23 mouse cellular contexts compared by ENCODE assay signal in genomic region chr4:100853426-100853825, GRCm38 (mm10).
DNase-seq lines count a peak whose midpoint lies in the region; ATAC-seq lines count a peak whose summit lies in the region.
"Had no signal": no experiment of that assay in that cellular context is flagged by ENCODE, and none has a peak within 500 bp of the region (broad histone marks: within the 10 kb centered on the region; RNA-seq: fewer than 3 reads in every experiment).

No protein-coding gene starts in this region.

- no peak for ATAC-seq in forebrain, embryonic 14.5 days
- ATAC-seq in forebrain, embryonic 16.5 days: no peak
- no peak for ATAC-seq in midbrain, embryonic 12.5 days (ENCODE audit: low FRiP score, low read depth)
- no peak for ATAC-seq in midbrain, embryonic 14.5 days (ENCODE audit: low FRiP score, low TSS enrichment)
- ATAC-seq in limb, embryonic 13.5 days (ENCODE audit: low FRiP score, low read depth): no peak
- ATAC-seq: forebrain, postnatal 0 days; intestine, embryonic 16.5 days; liver, embryonic 12.5 days; liver, postnatal 0 days had no signal

- no peaks in the 10 kb centered on the region for H3K27me3 ChIP-seq in forebrain, embryonic 14.5 days (replicated peaks; ENCODE audit: control insufficient read depth, insufficient read depth, low read length)
- H3K27me3 ChIP-seq in forebrain, embryonic 16.5 days (replicated peaks; ENCODE audit: control insufficient read depth, insufficient read depth, low read length): no peaks in the 10 kb centered on the region
- H3K27me3 ChIP-seq in midbrain, embryonic 12.5 days: no peaks in the 10 kb centered on the region
- H3K27me3 ChIP-seq in midbrain, embryonic 14.5 days (ENCODE audit: control insufficient read depth, insufficient read depth, low read length): no peaks in the 10 kb centered on the region
- H3K27me3 ChIP-seq in limb, embryonic 13.5 days: no peaks in the 10 kb centered on the region
- H3K27me3 ChIP-seq: heart, embryonic 15.5 days; liver, embryonic 12.5 days; neural tube, embryonic 13.5 days had no signal

- DNase-seq in forebrain, embryonic 14.5 days (ENCODE audit: low spot score): peak; percentile 52
- no peak for DNase-seq in midbrain, embryonic 14.5 days
- no peak for DNase-seq in spleen, adult 12 weeks (ENCODE audit: low spot score)
- DNase-seq: adrenal gland, adult 2 months; adrenal gland, postnatal 36 days; B cell, adult 2 months; cerebellum, adult 8-10 months; forebrain, postnatal 0 days; kidney, adult 8-10 months; kidney, postnatal 4 days; liver, postnatal 0 days; lung, postnatal 36 days; right cerebral cortex, postnatal 4 days; thymus, postnatal 4 days had no signal

- H3K4me3 ChIP-seq in forebrain, embryonic 14.5 days (ENCODE audit: low read depth, low read length): no peak overlapping the region
- H3K4me3 ChIP-seq in forebrain, embryonic 16.5 days (replicated peaks; ENCODE audit: low read length): no peak overlapping the region
- H3K4me3 ChIP-seq in midbrain, embryonic 12.5 days: no peak overlapping the region
- H3K4me3 ChIP-seq in midbrain, embryonic 14.5 days (replicated peaks; ENCODE audit: low read depth, low read length): no peak overlapping the region
- no peak overlapping the region for H3K4me3 ChIP-seq in limb, embryonic 13.5 days
- H3K4me3 ChIP-seq: heart, embryonic 15.5 days; liver, embryonic 12.5 days; neural tube, embryonic 13.5 days had no signal

- H3K27ac ChIP-seq in forebrain, embryonic 14.5 days (ENCODE audit: low read depth, low read length): no peak overlapping the region; the same call in 1 of the 2 replicates
- H3K27ac ChIP-seq in forebrain, embryonic 16.5 days (ENCODE audit: low read length): no peak overlapping the region; the same call in 1 of the 2 replicates
- H3K27ac ChIP-seq in midbrain, embryonic 12.5 days (replicated peaks): 0 out of 2 replicates have a peak overlapping the region, but pooled peaks have one; percentile 20
- no peak overlapping the region; the same call in 1 of the 2 replicates for H3K27ac ChIP-seq in midbrain, embryonic 14.5 days (replicated peaks; ENCODE audit: low read depth, low read length)
- peak overlapping the region; percentile 22; the same call in 1 of the 2 replicates for H3K27ac ChIP-seq in limb, embryonic 13.5 days
- H3K27ac ChIP-seq: heart, embryonic 15.5 days; kidney, postnatal 0 days; liver, embryonic 12.5 days had no signal

- H3K4me2 ChIP-seq in forebrain, embryonic 14.5 days (ENCODE audit: low read length): no peak overlapping the region
- H3K4me2 ChIP-seq in forebrain, embryonic 16.5 days (ENCODE audit: low read length): no peak overlapping the region
- H3K4me2 ChIP-seq in midbrain, embryonic 12.5 days (replicated peaks): no peak overlapping the region
- no peak overlapping the region for H3K4me2 ChIP-seq in midbrain, embryonic 14.5 days (ENCODE audit: low read length)
- H3K4me2 ChIP-seq in limb, embryonic 13.5 days (replicated peaks): no peak overlapping the region
- H3K4me2 ChIP-seq: heart, embryonic 15.5 days; liver, embryonic 12.5 days; midbrain, embryonic 11.5 days; neural tube, embryonic 13.5 days had no signal

- peaks cover 56% of the 10 kb centered on the region for H3K4me1 ChIP-seq in forebrain, embryonic 14.5 days (ENCODE audit: control insufficient read depth, insufficient read depth, low read length)
- peaks cover 45% of the 10 kb centered on the region for H3K4me1 ChIP-seq in forebrain, embryonic 16.5 days (replicated peaks; ENCODE audit: control insufficient read depth, insufficient read depth, low read length)
- H3K4me1 ChIP-seq in midbrain, embryonic 12.5 days: peaks cover 60% of the 10 kb centered on the region
- peaks cover 45% of the 10 kb centered on the region for H3K4me1 ChIP-seq in midbrain, embryonic 14.5 days (ENCODE audit: control insufficient read depth, insufficient read depth, low read length)
- peaks cover 82% of the 10 kb centered on the region for H3K4me1 ChIP-seq in limb, embryonic 13.5 days
- H3K4me1 ChIP-seq: liver, embryonic 12.5 days had no signal

- 55% methylated on average over 1 of the region's 1 CpGs for WGBS in forebrain, embryonic 14.5 days
- 41% methylated on average over 1 of the region's 1 CpGs for WGBS in forebrain, embryonic 16.5 days
- 86% methylated on average over 1 of the region's 1 CpGs for WGBS in midbrain, embryonic 12.5 days
- WGBS in midbrain, embryonic 14.5 days: 67% methylated on average over 1 of the region's 1 CpGs
- 52% methylated on average over 1 of the region's 1 CpGs for WGBS in limb, embryonic 13.5 days

- H3K9me3 ChIP-seq in forebrain, embryonic 14.5 days (replicated peaks; ENCODE audit: control insufficient read depth, low read length): no peaks in the 10 kb centered on the region
- H3K9me3 ChIP-seq in forebrain, embryonic 16.5 days (ENCODE audit: control insufficient read depth, low read length): no peaks in the 10 kb centered on the region
- no peaks in the 10 kb centered on the region for H3K9me3 ChIP-seq in midbrain, embryonic 12.5 days
- H3K9me3 ChIP-seq in midbrain, embryonic 14.5 days (ENCODE audit: control insufficient read depth, low read length): no peaks in the 10 kb centered on the region
- no peaks in the 10 kb centered on the region for H3K9me3 ChIP-seq in limb, embryonic 13.5 days
- H3K9me3 ChIP-seq: heart, embryonic 15.5 days; liver, embryonic 12.5 days; neural tube, embryonic 13.5 days had no signal

- no peaks in the 10 kb centered on the region for H3K36me3 ChIP-seq in forebrain, embryonic 14.5 days (ENCODE audit: control insufficient read depth, insufficient read depth, low read length)
- no peaks in the 10 kb centered on the region for H3K36me3 ChIP-seq in forebrain, embryonic 16.5 days (ENCODE audit: control insufficient read depth, insufficient read depth)
- no peaks in the 10 kb centered on the region for H3K36me3 ChIP-seq in midbrain, embryonic 12.5 days
- no peaks in the 10 kb centered on the region for H3K36me3 ChIP-seq in midbrain, embryonic 14.5 days (ENCODE audit: control insufficient read depth, insufficient read depth, low read length)
- no peaks in the 10 kb centered on the region for H3K36me3 ChIP-seq in limb, embryonic 13.5 days
- H3K36me3 ChIP-seq: heart, embryonic 15.5 days; liver, embryonic 12.5 days; neural tube, embryonic 13.5 days had no signal

- no peak overlapping the region for H3K9ac ChIP-seq in forebrain, embryonic 14.5 days (ENCODE audit: low read length)
- H3K9ac ChIP-seq in forebrain, embryonic 16.5 days (replicated peaks; ENCODE audit: low read depth, low read length): no peak overlapping the region
- no peak overlapping the region for H3K9ac ChIP-seq in midbrain, embryonic 12.5 days (replicated peaks)
- no peak overlapping the region for H3K9ac ChIP-seq in midbrain, embryonic 14.5 days (replicated peaks; ENCODE audit: low read length)
- H3K9ac ChIP-seq in limb, embryonic 13.5 days: no peak overlapping the region
- H3K9ac ChIP-seq: forebrain, postnatal 0 days; heart, embryonic 15.5 days; liver, embryonic 12.5 days; liver, postnatal 0 days; neural tube, embryonic 13.5 days had no signal

Comparison
In these comparisons a context has a peak if more than half of its experiments do, and no peak if none do; other contexts are left out.
1. H3K27ac ChIP-seq: peak in midbrain, embryonic 12.5 days (single experiment) and limb, embryonic 13.5 days (single experiment); none in forebrain, embryonic 14.5 days (single experiment), forebrain, embryonic 16.5 days (single experiment) and midbrain, embryonic 14.5 days (single experiment).